Mouse (Mus musculus): ENCODE results near the gene Fbxl2. TPM values are rescaled to one million over a fixed set of nuclear protein-coding genes. Genes with fewer than 3 reads are reported as not detected.

The Fbxl2 gene
- polyA plus RNA-seq, 1 experiment from 2014 or later: 9.2 TPM

DNA sequence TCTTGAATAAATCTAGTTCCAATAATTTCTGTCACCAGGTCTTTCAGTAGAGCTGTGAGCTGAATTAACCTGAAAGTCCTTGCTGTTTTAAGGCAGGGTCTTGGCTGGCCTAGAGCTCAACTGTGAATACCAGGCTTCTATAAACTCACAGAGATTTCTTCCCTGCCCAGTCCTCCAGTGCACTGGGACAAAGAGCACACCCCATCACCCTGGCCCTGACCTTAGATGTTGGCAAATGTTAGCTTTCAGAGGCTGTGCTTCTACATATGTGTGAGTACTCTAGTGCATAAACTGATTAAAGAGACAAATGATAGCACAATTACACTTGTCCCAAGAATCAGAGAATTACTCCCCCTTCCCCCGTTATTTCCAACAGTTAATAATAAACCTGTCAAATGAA lies 116.3 kb downstream of the Fbxl2 start:
- Histone ChIP-seq H3K4me2 (no peak overlapping the region), H3K27ac (no peak overlapping the region), H3K36me3 (replicated peaks) (no peaks in the 10 kb centered on the region), H3K9ac (no peak overlapping the region), H3K9me3 (no peaks in the 10 kb centered on the region), H3K27me3 (no peaks in the 10 kb centered on the region), H3K4me3 (replicated peaks) (no peak overlapping the region), H3K4me1 (peaks cover 23% of the 10 kb centered on the region)
- 79% methylated on average over 1 of the region's 1 CpGs for WGBS
- ATAC-seq (ENCODE audit: low FRiP score): no peak

DNA sequence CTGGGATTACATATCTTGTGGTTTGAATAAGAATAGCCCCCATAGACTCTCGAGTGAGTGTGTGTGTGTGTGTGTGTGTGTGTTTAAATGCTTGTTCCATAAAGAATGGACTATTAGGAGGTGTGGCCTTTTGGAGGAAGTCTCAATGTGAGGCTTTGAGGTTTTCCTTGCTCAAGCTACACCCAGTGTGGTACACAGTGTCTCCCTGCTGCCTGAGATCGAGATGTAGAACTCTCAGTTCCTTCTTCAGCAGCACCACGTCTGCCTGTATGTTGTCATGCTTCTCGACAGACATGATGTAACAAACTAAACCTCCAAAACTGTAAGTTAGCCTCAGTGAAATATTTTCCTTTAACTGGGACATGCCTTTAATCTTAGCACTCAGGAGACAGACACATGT lies 117.4 kb downstream of the Fbxl2 start:
- no peaks in the 10 kb centered on the region for H3K27me3 ChIP-seq
- H3K9ac ChIP-seq: no peak overlapping the region
- no peak overlapping the region for H3K4me3 ChIP-seq (replicated peaks)
- no peak for ATAC-seq (ENCODE audit: low FRiP score)
- H3K9me3 ChIP-seq: no peaks in the 10 kb centered on the region
- peaks cover 8% of the 10 kb centered on the region for H3K36me3 ChIP-seq (replicated peaks)
- WGBS: 81% methylated on average over 4 of the region's 4 CpGs
- no peak overlapping the region for H3K27ac ChIP-seq
- H3K4me1 ChIP-seq: peaks cover 21% of the 10 kb centered on the region
- no peak overlapping the region for H3K4me2 ChIP-seq

DNA sequence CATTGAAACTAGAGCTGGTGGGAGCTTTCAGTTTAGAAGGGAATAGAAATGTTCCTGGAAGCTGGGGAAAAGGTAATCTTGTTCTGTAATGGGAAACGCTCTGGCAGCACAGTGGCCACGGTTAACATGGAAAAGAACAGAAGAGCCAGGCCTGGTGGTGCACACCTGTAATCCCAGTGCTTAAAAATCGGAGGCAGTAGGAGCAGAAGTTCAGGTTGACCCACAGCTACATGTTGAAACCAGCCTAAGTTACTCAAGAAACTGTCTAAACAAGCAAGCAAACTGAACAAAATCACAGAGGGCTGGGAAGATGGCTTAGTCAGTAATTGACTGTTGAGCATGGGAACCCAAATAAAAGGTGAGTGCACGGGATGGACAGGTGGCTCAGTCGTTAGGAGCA lies 121.1 kb downstream of the Fbxl2 start:
- Histone ChIP-seq H3K9ac (no peak overlapping the region), H3K4me2 (no peak overlapping the region), H3K36me3 (replicated peaks) (peaks cover 27% of the 10 kb centered on the region), H3K27ac (no peak overlapping the region), H3K4me3 (replicated peaks) (no peak overlapping the region), H3K4me1 (peaks cover under 1% of the 10 kb centered on the region; the same call in 1 of the 2 replicates), H3K27me3 (no peaks in the 10 kb centered on the region), H3K9me3 (no peaks in the 10 kb centered on the region)
- no peak for ATAC-seq (ENCODE audit: low FRiP score)
- 86% methylated on average over 5 of the region's 5 CpGs for WGBS

DNA sequence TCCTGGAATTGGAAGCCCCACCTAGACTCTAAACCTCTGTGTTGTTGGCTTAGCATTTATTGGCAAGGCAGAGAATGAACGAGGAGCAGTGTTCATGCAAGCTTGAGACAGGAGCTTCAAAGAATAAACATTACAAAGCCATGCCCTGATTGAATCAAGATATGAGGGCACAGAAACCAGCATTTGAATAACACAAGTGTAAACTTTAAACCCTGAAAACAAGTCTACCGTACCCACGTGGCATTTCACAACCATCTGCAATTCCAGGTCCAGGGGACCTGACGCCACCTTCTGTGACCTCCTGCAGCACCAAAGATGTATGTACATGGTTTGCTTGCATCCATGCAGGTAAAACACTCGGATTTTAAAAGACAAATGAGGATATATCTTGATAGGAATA lies 123.3 kb downstream of the Fbxl2 start:
- ATAC-seq (ENCODE audit: low FRiP score): no peak
- no peak overlapping the region for H3K4me2 ChIP-seq
- WGBS: 92% methylated on average over 5 of the region's 5 CpGs
- peaks cover 35% of the 10 kb centered on the region for H3K36me3 ChIP-seq (replicated peaks)
- no peaks in the 10 kb centered on the region for H3K4me1 ChIP-seq
- no peak overlapping the region for H3K9ac ChIP-seq
- no peak overlapping the region for H3K27ac ChIP-seq
- no peaks in the 10 kb centered on the region for H3K9me3 ChIP-seq
- H3K4me3 ChIP-seq (replicated peaks): no peak overlapping the region
- no peaks in the 10 kb centered on the region for H3K27me3 ChIP-seq

DNA sequence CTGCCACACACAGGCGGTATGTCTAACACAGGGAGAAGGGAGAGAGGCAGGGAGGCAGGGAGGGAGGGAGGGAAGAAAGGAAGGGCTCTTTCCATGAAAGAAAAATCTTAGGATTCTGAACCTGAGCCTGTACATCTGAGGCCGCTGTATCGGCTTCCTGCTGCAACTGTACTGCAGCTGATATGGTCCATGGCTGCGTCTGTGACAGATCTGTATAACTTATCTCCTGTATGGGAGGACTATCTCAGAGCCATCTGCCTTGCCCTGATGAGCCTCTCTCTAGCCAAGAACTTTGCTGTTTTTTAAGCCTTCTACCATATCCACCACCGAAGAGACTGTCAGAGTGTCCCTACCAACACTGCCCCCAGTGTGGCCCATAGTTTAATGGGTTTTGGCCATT lies 130.2 kb downstream of the Fbxl2 start:
- no peaks in the 10 kb centered on the region for H3K9me3 ChIP-seq
- peaks cover 59% of the 10 kb centered on the region for H3K36me3 ChIP-seq (replicated peaks)
- H3K9ac ChIP-seq: no peak overlapping the region
- no peak overlapping the region for H3K4me3 ChIP-seq (replicated peaks)
- no peak overlapping the region for H3K27ac ChIP-seq
- 96% methylated on average over 5 of the region's 5 CpGs for WGBS
- H3K4me2 ChIP-seq: no peak overlapping the region
- H3K27me3 ChIP-seq: no peaks in the 10 kb centered on the region
- no peaks in the 10 kb centered on the region for H3K4me1 ChIP-seq
- no peak for ATAC-seq (ENCODE audit: low FRiP score)

Other genes with a start within 250 kb of the Fbxl2 start
- 46.7 and 47.6 TPM in 2 replicates for gene Ubp1, start 115.3 kb downstream of the Fbxl2 start, polyA plus RNA-seq (2016; fragmentation: Nextera tagmentation; extraction: Ambion mirVana)
- gene Susd5, start 10.9 kb upstream of the Fbxl2 start, polyA plus RNA-seq (2016; fragmentation: Nextera tagmentation; extraction: Ambion mirVana): 0.32 and 0.51 TPM in 2 replicates